Mouse (Mus musculus) mesoderm, embryonic 11.5 days (tissue): ENCODE data around the gene Ifitm3.
"Not testable (repeated sequence)": the region's sequence is repeated elsewhere in the genome, so short reads cannot be mapped to it uniquely, and the experiment has no call there.

Experiments used
- DNase-seq: peaks from one replicate; pipeline ENCODE4 v3.0.0-alpha.2; 2012; ENCODE audit warnings: low read depth, low spot score

Gene Ifitm3

DNA sequence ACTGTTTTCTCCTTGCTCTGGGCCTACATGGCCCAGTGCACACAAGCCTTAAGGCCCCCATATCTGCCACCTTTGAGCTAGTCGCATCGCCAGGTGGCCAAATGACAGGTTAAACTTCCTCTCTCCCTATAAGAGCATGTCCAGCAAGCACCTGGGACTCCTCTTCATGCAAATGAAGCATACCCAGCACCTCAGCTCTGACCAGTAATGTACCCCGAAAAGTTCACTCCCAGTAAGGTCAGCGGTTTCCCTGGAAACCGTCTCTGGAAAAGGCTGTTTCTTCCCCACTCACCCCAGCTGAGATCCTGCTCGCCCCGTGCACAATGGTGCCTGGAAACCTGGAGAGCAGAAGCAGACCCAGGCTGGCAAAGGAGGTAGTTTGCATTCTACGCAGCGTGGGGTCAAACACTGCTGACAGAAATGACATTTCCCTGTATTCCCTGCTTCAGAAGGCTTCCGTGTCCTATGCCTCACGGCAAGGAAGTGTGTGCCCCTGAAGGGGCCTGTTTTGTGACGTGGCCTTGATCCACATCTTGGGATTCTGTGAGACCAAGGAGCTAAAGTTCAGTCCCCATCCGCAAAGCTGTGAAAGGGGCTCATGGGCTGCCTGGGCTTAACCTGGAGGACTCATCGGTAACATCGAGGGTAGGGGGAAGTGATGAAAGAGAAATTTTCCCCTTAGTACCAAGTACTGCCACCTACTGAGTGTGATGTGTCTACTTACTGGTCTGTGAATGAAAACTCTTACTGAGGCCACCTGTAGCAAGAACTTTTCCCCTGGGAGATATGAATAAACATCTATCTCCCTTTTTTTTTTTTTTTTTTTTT is 9.5 kb downstream of the Ifitm3 start:
- no peak for DNase-seq

DNA sequence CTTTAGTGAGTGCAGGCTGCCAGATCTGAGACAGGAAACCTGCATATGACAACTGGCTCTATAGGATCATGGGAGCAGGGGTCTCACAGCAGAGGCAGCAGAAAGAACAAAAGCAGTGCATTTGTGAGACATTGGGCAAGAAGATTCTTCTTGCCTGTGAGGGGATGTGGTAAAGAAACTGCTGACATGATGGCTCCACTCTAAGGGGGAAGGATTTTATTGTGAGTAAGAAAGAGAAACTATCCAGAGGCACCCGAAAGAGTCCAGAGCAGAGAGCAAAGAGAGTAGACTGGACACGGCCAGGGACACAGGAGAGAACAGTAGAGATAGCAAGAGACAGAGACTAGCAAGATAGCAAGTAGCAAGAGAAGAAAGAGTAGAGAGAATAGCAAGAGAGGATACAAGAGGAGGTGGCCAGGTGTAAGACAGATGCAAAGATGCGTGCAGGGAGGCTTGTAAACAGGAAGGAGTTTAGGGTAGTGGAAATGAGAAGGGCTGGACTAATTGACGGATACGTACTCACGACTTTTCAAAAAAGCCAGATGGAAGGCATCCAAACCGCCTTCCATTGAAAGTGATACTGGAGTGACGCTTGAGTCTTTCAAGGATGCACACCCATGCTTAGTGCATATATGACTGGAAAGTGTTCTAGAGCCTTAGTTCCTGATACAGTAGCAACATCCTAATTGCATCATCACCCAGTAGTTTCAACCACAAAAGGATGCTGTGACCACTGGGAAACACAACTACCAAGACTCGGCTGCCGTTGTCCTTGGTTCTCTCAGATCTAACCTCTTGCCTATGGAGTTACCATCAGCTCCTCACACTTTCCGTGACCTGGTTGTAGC is 11.5 kb downstream of the Ifitm3 start:
- DNase-seq = no peak

DNA sequence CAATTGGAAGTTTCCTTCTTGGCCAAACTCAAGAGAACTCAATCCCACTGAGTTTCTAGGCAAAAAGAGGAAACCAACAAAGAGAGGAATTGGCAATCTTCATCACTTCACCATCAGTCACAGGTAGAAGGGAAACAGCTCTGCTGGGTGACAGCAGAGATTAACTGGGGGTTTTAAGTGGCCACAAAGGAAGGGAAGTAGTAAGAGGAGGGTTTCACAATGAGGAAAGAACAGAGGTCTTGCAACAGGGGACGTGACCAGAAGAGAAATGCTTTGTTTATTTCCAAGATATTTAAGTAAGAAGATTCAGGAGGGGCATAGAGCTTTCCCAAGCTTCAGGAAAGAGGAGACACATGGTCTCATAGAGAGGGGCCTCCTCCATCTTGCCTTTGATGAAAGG is 12.8 kb downstream of the Ifitm3 start:
- DNase-seq = no peak

DNA sequence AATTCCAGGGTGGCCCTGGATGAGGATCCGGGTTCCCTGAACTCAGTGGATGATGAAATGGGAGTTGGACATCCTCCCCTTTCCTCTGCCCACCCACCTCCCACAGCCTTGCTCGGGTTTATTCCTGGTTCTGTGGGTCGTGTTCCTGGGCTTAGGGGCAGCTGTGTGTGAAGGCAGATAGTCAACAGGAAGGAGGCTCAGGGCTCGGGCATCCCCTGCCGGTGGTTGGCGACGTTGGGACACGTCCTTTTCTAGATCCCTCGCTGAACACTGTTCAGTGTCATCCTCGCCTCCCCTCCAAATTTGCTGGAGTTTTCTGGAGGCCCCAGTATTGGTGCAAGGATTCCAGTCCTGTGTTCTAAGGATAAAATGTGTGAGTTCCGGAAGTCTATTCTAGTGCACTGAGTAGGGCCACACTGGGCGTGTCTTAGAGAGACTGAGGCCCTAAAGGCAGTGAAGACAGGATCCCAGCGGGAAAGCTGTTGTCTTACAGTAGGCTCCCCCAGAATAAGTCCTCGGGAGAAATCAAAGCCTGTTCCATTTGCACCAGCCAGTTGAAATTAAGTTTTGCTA is 19.4 kb downstream of the Ifitm3 start:
- DNase-seq = no peak

DNA sequence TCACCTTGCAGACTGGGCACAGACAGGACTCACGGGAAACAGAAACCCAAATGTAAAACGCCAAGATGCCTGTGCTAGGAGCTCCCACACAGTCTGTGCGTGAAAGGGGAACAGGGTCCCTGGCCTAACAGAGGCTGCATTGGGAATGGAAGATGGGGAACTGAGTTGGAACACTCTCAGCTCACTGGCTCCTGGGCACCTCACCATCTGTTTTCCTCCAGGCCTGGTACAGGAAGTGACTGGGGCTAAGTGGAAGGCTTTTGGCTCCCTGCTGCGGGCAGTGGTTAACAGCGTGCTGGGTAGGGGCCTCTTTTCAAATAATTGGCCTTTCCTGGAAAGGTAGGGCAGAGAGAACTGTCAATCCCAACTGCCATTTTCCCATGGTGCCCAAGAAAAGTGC is 19.9 kb downstream of the Ifitm3 start:
- DNase-seq = no peak

DNA sequence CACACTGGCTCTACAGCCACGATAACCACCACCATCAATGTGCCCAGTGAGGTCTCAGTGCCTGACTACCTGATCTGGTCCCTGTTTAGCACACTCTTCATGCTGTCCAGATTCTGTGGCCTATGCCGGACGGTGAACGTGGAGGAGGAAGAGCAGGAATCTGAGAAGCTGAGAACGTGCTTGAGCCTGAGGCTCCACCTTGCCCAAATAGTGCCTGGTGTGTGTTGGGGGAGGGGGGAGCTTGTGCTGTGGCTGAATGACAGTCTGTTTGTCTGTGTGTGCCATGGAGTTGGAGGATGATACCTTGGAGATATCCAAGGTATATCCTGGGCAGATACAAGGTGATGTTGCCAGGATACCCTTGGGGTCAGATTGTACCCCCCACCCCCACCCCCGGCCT is 20.4 kb downstream of the Ifitm3 start:
- DNase-seq = no peak

DNA sequence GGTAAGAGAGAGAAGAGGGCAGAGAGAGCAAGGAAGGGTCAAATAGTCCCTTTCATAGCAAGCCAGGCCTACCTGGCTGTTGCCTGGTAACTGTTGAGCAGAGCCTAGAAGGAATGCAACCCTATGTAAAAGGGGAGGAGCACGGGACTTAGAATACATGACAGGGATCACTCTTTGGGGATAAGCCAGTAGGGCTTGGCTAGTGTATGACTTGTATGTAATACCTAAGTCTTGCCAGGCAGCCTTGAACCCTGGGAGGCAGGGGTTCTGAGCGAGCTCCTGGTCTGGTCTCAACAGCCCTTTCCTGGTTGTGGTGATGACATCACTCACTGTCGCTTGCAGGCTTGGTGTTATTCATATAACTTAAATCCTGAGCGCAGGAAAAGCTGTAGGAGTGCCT is 21.5 kb downstream of the Ifitm3 start:
- DNase-seq = no peak

DNA sequence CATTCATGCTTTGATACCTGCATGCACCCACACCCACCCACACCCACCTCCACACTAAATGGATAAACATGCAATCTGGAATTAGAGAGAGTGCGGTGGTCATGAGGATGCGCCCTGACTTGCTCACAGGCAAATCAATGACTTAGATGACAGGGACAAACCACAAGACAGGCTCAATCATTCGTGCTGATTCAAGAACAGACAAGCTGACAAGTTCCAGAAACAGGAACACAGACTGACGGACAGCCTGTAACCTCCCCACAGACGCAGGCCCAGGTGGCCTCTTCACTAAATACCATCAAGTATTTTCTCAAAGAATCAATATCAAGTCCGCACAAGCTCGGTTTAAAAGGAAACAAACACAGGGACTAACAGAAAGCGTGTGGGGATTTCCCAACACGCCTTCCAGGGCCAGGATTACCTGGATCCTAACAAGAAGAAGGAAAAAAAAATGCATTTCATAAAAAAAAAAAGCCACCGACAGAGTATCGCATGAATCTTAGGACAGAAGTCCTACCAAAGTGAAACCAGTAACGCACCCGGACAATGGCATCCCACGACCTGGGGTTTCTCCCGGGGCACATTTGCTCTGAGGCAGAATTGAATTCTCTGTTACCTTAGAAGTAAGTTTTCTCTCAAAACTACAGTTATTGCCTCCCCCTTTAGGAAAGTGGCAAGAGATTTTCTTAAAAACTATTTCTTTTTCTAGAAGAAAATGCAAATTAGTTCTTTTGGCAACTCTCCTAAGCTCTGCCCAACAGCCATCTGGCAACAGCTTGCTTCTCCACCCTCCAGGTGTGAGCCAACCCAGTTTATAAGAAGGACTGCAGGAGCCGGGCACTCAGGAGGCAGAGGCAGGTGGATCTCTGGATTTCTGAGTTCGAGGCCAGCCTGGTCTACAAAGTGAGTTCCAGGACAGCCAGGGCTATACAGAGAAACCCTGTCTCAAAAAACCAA is 23.1 kb downstream of the Ifitm3 start:
- DNase-seq = no peak

DNA sequence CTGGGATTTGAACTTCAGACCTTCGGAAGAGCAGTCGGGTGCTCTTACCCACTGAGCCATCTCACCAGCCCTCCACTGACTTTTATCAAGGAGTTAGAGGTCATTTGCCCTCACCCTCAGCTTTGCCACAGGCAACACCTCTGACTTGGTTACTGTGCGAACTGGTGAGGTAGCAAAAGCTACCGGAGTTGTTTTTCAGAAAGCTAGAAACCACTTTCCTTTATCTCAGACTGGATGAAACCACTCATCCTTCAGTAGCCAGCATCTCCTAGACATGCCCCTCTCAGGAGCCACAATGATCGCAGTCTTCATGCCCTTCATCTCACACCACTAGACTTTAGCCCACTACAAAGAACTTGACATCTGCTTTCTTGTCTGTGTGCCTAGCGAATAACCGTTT is 27.6 kb downstream of the Ifitm3 start:
- no peak for DNase-seq

DNA sequence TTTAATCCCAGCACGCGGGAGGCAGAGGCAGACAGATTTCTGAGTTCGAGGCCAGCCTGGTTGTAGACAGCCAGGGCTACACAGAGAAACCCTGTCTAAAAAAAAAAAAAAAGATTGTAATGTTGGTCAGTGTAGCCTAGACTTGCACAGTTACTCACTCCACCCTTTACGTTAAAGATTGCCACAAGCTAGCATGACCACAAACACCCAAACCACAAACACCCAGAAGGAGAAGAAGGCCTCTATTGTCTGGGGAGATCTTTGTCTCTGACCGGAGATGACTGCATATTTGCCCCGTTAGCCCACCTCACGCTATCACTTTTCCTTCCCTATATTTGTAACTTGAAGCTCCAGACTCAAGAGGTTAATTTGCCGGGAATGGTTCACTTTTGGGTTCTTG is 28.9 kb downstream of the Ifitm3 start:
- DNase-seq = no peak

DNA sequence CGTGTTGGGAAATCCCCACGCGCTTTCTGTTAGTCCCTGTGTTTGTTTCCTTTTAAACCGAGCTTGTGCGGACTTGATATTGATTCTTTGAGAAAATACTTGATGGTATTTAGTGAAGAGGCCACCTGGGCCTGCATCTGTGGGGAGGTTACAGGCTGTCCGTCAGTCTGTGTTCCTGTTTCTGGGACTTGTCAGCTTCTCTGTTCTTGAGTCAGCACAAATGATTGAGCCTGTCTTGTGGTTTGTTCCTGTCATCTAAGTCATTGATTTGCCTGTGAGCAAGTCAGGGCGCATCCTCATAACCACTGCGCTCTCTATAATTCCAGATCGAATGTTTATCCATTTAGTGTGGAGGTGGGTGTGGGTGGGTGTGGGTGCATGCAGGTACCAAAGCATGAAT is 33.9 kb downstream of the Ifitm3 start:
- DNase-seq = not testable (repeated sequence)

DNA sequence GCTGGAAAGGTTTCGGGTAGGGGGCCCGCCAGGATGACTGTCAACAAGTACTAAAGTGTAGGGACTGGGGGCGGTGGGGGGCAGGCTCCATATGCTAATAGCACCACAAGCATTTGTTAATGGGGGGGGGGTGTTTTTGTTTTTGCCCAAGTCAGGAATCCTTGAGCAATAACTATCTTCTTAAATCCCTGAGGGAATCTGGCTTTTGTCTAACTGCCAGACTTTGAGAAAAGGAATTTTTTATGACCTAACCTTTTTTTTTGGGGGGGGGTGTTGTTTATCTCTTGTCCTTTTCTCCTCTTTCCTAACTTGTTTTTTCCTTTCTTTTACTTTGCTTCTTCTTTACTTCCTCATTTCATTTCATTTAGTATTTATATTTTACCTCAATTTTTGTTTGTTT is 35.1 kb downstream of the Ifitm3 start:
- no peak for DNase-seq

DNA sequence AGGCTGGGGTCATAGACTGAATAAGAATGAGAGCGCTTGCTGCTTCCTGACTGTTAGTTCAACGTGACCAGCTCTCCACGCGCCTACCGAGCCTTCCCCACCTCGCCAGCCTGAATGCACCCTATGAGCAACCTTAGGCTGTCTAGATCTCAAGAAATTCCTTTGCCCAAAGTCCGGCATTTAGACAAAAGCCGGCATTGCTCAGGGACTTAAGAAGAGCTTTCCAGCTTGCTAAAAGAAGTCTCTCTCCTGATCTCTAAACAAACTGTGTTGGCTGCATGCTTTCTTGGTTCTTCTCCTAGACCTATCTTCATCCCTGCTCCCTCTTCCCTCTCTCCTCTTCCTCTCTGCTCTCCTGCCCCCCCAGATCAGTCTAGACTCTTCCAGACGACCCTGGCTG is 35.6 kb downstream of the Ifitm3 start:
- DNase-seq = no peak

DNA sequence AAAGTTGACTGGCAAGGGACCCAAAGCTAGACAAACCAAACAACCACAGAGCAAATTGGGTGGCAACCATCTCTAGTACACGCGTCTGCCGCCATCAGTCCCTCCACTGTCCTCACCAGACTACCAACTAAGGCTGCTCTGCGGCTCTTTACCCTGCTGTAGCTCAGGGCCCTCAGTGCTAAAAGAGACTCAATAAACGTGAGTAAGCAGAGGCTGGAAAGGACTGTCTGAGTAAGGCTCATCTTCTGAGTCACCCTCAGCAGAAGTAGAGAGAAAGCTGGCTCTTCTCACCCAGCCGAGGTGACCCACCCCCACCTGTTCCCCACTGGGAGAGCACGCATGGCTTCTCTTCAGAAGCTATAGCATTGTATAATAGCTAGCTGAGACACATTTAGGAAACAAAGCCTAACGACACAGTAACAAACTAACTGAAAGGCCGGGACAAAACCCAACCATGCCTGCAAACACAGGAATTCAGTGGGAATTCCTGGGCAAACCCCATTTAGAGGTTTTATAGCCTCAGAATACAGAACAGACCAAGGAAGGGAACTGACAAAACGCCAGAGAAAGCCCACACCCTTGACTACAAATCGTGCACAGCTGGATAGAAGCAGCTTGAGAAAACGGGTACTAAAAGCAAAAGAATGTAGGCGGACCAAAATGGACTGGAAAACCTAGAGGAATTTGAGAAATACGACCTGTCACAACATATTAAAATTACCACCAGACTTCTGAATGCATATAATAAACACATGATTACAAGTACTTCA is 37.0 kb downstream of the Ifitm3 start:
- DNase-seq = peak; percentile 48

DNA sequence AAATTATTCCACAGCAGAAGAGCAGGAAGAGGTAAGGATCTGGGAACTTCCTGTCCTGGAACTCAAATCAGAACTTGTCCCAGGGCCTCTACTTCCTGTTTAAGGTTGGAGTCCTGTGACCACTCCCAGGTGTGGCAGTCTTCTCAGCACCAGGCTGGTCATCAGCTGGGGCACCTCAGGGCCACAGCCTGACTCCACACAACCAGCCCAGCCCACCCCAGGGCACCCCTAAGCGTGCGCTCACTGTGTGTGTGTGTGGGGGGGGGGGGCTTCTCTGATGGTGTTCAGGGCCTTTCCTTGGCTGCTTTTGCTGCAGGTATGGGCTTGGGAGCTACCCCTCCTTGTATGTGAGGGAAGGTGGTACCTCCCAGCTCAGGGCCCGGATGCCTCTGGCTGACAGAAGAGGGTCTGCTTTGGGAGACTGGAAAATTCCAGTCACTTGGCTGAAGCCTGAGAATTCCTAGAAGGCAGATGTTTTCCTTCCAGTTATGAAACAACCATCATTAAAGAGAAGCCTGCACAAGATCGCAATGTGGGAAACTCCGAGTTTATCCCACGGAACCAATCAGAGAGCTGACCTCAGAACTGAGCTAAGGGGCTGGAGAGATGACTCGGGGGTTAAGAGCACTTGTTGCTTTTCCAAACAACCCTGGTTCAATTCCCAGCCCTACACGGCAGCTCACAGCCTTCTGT is 38.9 kb downstream of the Ifitm3 start:
- DNase-seq = no peak

DNA sequence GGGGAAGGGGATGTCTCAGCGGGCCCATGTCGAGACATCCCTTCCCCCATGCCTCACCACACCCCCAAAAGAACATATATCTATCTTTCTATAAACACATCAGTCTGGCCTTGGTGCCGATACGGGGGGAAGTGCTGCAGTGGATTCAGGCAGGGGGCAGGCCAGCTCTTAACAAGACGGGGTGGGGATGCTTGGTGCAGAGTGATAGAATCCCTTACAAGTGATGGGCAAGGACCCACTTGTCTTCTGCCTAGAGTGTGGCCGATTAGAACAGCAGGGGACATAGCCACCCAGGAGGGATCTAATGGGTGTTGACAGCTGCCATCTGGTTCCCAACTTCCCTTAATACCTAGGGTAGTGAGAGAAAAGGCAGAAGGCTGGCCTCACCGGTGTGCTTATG is 39.6 kb downstream of the Ifitm3 start:
- DNase-seq = no peak

DNA sequence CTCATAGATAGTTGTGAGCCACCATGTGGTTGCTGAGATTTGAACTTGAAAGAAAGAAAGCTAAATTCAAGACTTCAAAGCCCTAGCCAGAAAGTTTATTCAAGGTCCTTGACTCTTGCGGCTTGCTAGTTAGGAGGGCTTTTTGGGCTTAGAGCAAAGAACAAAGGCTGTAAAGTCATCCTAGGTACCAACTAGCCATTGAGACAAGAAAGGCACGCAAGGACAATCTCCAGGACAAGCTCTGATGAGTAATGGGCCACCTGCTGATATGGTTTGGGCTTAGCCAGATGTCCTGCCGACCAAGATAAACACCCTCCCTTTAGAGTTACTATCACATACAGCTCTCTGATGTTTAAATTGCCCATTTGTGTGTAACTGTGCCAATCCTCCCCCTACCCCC is 41.9 kb downstream of the Ifitm3 start:
- DNase-seq = not testable (repeated sequence)

DNA sequence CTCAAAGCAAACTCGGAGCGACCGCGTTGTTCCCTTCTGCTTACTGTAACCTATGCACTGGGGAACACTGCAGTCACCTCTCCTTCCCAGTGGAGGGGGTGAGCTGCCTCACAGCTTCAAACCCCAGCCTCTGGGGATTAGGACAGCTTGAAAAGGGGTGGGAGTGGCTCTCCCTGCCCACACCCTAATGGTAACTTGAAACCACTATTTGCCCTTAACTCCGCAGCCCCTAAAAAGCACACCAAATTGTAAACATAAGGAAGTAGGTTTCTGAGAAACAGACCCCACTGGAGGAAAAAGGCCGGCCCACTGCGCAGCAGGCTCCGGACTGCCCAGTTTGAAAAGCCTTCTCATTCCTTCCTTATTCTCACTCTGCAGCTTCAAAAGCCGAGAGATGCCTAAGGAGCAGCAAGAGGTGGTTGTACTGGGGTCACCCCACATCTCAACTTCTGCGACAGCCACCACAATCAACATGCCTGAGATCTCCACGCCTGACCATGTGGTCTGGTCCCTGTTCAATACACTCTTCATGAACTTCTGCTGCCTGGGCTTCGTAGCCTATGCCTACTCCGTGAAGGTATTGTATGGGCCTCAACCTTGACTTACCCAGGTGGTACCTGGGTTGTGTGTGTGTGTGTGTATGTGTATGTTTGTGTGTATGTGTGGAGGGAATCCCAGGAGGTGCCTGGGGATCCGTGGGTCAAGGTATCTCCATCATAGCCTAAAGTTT is 42.5 kb downstream of the Ifitm3 start:
- DNase-seq = no peak

DNA sequence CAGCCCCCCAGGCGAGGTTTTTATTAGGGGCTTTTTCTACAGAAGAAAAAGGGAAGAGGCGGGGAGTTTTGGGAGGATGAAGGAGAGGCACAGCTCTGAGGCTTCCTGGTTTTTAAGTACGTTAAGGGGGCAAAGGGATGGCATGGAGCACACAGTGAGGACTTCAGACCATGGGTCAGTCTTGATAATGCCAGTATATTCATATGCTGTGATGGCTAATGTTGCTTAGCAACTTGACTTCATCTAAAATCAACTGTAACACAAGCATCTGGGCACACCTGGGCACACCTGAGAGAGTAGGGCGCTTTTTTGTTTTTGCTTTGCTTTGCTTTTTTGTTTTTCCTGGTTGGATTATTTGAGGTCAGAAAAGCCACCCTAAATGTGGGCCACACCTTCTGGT is 43.6 kb downstream of the Ifitm3 start, which contains the start of gene Ifitm1:
Ifitm1 (plus strand) TSS at position 301 of the 400 bp plus-strand sequence.
- DNase-seq = no peak
